Mouse (Mus musculus) thymus, postnatal 0 days (tissue): ENCODE results near the gene Gng12. TPM values are rescaled to one million over a fixed set of nuclear protein-coding genes. Genes with fewer than 3 reads are reported as not detected.

Source experiments
- DNase-seq: peaks from one replicate; pipeline ENCODE4 v3.0.0-alpha.2; 2015; ENCODE audit warnings: low spot score
- polyA plus RNA-seq: library from polyadenylated mRNA; unstranded; fragments of >200 nt; fragmentation: Nextera tagmentation; extraction: Ambion mirVana; gene quantifications from 2 replicates; pipeline ENCODE4 v1.2.1, GENCODE M21; 2015

Gene Gng12
- polyA plus RNA-seq, 1 experiment from 2014 or later, result 34.5 TPM

GRCm38 (mm10) chr6:67048880-67049694 lies 152.9 kb downstream of the Gng12 start:
- DNase-seq, result no peak

- DNase-seq, result no peak
Observed at GRCm38 (mm10) chr6:67049695-67050038, 153.5 kb downstream of the Gng12 start.

GRCm38 (mm10) chr6:67050063-67050462 lies 153.9 kb downstream of the Gng12 start:
- DNase-seq, result no peak

GRCm38 (mm10) chr6:67056108-67056888 lies 160.1 kb downstream of the Gng12 start:
- DNase-seq, result peak; percentile 32

- DNase-seq, result no peak
Observed at GRCm38 (mm10) chr6:67056889-67057564, 160.8 kb downstream of the Gng12 start.

- DNase-seq, result no peak
Observed at GRCm38 (mm10) chr6:67057574-67057973, 161.4 kb downstream of the Gng12 start.

GRCm38 (mm10) chr6:67057991-67058696 lies 161.9 kb downstream of the Gng12 start:
- no peak for DNase-seq

GRCm38 (mm10) chr6:67060057-67060456 lies 163.9 kb downstream of the Gng12 start:
- DNase-seq, result no peak

GRCm38 (mm10) chr6:67069219-67069762 lies 173.1 kb downstream of the Gng12 start:
- DNase-seq, result peak; percentile 25

GRCm38 (mm10) chr6:67069800-67070315 lies 173.7 kb downstream of the Gng12 start:
- no peak for DNase-seq

Other genes with a start within 250 kb of the Gng12 start
- not detected in 2 replicates for gene Vmn1r35, start 210.5 kb upstream of the Gng12 start, polyA plus RNA-seq
- gene Vmn1r36, start 177.2 kb upstream of the Gng12 start, polyA plus RNA-seq, result not detected in 2 replicates
- gene Vmn1r37, start 167.0 kb upstream of the Gng12 start, polyA plus RNA-seq, result not detected in 2 replicates
- gene Vmn1r38, start 113.8 kb upstream of the Gng12 start, polyA plus RNA-seq, result not detected in 2 replicates
- not detected in 2 replicates for gene Vmn1r39, start 85.8 kb upstream of the Gng12 start, polyA plus RNA-seq
- gene Gadd45a, start 141.1 kb downstream of the Gng12 start, polyA plus RNA-seq, result 32.5 and 35.3 TPM in 2 replicates